Mouse (Mus musculus) stomach, embryonic 16.5 days (tissue): ENCODE data around the gene Rbm8a. TPM values are rescaled to one million over a fixed set of nuclear protein-coding genes. Genes with fewer than 3 reads are reported as not detected.

ENCODE experiments used
- ATAC-seq: fragments of 200-750 bp; cut with Nextera tagmentation; 2 replicates; pipeline ENCODE4 v1.8.0; 2017; ENCODE audit warnings: moderate number of reproducible peaks, moderate TSS enrichment; ENCODE audit not compliant: insufficient read depth, low FRiP score
- H3K27ac ChIP-seq: fragments of 300-500 bp; sonication (generic); 2 replicates; pipeline ENCODE4 v1.5.1; 2014; ENCODE audit warnings: low read length
- H3K27me3 ChIP-seq: fragments of 300-500 bp; sonication (generic); 2 replicates; pipeline ENCODE4 v1.6.1; 2014; ENCODE audit warnings: low read length, control low read depth, mixed read lengths; ENCODE audit not compliant: control insufficient read depth, insufficient read depth
- H3K36me3 ChIP-seq: fragments of 300-500 bp; sonication (generic); 2 replicates; pipeline ENCODE4 v1.6.1; 2014; ENCODE audit warnings: low read length; ENCODE audit not compliant: control insufficient read depth, insufficient read depth
- H3K4me1 ChIP-seq: fragments of 300-500 bp; sonication (generic); 2 replicates; pipeline ENCODE4 v1.6.1; 2014; ENCODE audit warnings: low read length, control low read depth, mixed read lengths; ENCODE audit not compliant: control insufficient read depth, insufficient read depth
- H3K4me2 ChIP-seq: fragments of 300-500 bp; sonication (generic); 2 replicates; pipeline ENCODE4 v1.6.1; 2014; ENCODE audit warnings: low read depth, low read length, mixed read lengths
- H3K4me3 ChIP-seq: fragments of 300-500 bp; sonication (generic); replicated peaks from 2 replicates; pipeline ENCODE4 v1.5.1; 2014; ENCODE audit warnings: mild to moderate bottlenecking, low read length
- H3K9ac ChIP-seq: fragments of 300-500 bp; sonication (generic); 2 replicates; pipeline ENCODE4 v1.6.1; 2014; ENCODE audit warnings: low read length
- H3K9me3 ChIP-seq: fragments of 300-500 bp; sonication (generic); replicated peaks from 2 replicates; pipeline ENCODE4 v1.6.1; 2016; ENCODE audit warnings: low read length, control low read depth; ENCODE audit not compliant: control insufficient read depth
- WGBS: fragments of 180-500 bp; shearing (Covaris S2); extraction: QIAGEN DNeasy Blood & Tissue Kit; methylation state at CpG from one replicate; pipeline ENCODE4 v1.1.7; 2014; 5-methylcytosine and 5-hydroxymethylcytosine counted together
- polyA plus RNA-seq: library from polyadenylated mRNA; unstranded; fragments of >200 nt; fragmentation: Nextera tagmentation; extraction: Ambion mirVana; gene quantifications from 2 replicates; pipeline ENCODE4 v1.2.1, GENCODE M21; 2015

Gene Rbm8a
- polyA plus RNA-seq, 1 experiment from 2014 or later: 104 TPM

GRCm38 (mm10) chr3:96634015-96634414, 4.3 kb downstream of the Rbm8a start:
- no peaks in the 10 kb centered on the region for H3K27me3 ChIP-seq
- peaks cover 20% of the 10 kb centered on the region for H3K4me1 ChIP-seq
- H3K27ac ChIP-seq: no peak overlapping the region
- no peak overlapping the region for H3K4me2 ChIP-seq
- no peaks in the 10 kb centered on the region for H3K9me3 ChIP-seq
- no peak overlapping the region for H3K4me3 ChIP-seq
- 72% methylated on average over 1 of the region's 1 CpGs for WGBS
- no peak overlapping the region for H3K9ac ChIP-seq
- peaks cover 6% of the 10 kb centered on the region; the same call in 1 of the 2 replicates for H3K36me3 ChIP-seq
- ATAC-seq: no peak

- peak within 1 kb of the TSS; percentile 87 for H3K4me3 ChIP-seq
- H3K27me3 ChIP-seq: no peaks in the 10 kb centered on the region
- peak within 1 kb of the TSS; percentile 84 for H3K27ac ChIP-seq
- peak within 1 kb of the TSS; percentile 96 for H3K9ac ChIP-seq
- H3K4me1 ChIP-seq: peaks cover 20% of the 10 kb centered on the region
- H3K9me3 ChIP-seq: no peaks in the 10 kb centered on the region
- ATAC-seq: peak; percentile 92
- 2% methylated on average over 60 of the region's 60 CpGs for WGBS
- peaks cover 6% of the 10 kb centered on the region; the same call in 1 of the 2 replicates for H3K36me3 ChIP-seq
- H3K4me2 ChIP-seq: peak within 1 kb of the TSS; percentile 53
Measured at GRCm38 (mm10) chr3:96634928-96635879, 5.5 kb downstream of the Rbm8a start, which contains the start of the genes Pex11b and Gm42957. Gene Pex11b (plus strand): TSS chr3:96635376. Gene Gm42957 (plus strand): TSS chr3:96635474.

GRCm38 (mm10) chr3:96635906-96636305, 6.2 kb downstream of the Rbm8a start:
- peak overlapping the region; percentile 87 for H3K4me3 ChIP-seq
- ATAC-seq: no peak
- peaks cover 6% of the 10 kb centered on the region; the same call in 1 of the 2 replicates for H3K36me3 ChIP-seq
- H3K4me2 ChIP-seq: peak overlapping the region; percentile 53
- WGBS: 9% methylated on average over 15 of the region's 15 CpGs
- peak overlapping the region; percentile 96 for H3K9ac ChIP-seq
- no peaks in the 10 kb centered on the region for H3K9me3 ChIP-seq
- peak overlapping the region; percentile 84 for H3K27ac ChIP-seq
- H3K4me1 ChIP-seq: peaks cover 16% of the 10 kb centered on the region; the same call in 1 of the 2 replicates
- no peaks in the 10 kb centered on the region for H3K27me3 ChIP-seq

GRCm38 (mm10) chr3:96636448-96636847, 6.7 kb downstream of the Rbm8a start:
- no peak for ATAC-seq

GRCm38 (mm10) chr3:96639219-96639618, 9.5 kb downstream of the Rbm8a start:
- no peaks in the 10 kb centered on the region for H3K9me3 ChIP-seq
- ATAC-seq: no peak
- peaks cover 3% of the 10 kb centered on the region; the same call in 1 of the 2 replicates for H3K36me3 ChIP-seq
- H3K9ac ChIP-seq: no peak overlapping the region
- peaks cover 16% of the 10 kb centered on the region; the same call in 1 of the 2 replicates for H3K4me1 ChIP-seq
- no peaks in the 10 kb centered on the region for H3K27me3 ChIP-seq
- H3K4me2 ChIP-seq: no peak overlapping the region
- H3K4me3 ChIP-seq: no peak overlapping the region
- WGBS: 87% methylated on average over 1 of the region's 1 CpGs
- no peak overlapping the region for H3K27ac ChIP-seq

More at GRCm38 (mm10) chr3:96636448-96636847, 6.7 kb downstream of the Rbm8a start:
- H3K36me3 ChIP-seq: peaks cover 6% of the 10 kb centered on the region; the same call in 1 of the 2 replicates
- peak overlapping the region; percentile 53 for H3K4me2 ChIP-seq
- peak overlapping the region; percentile 87 for H3K4me3 ChIP-seq
- H3K27ac ChIP-seq: no peak overlapping the region
- H3K4me1 ChIP-seq: peaks cover 16% of the 10 kb centered on the region; the same call in 1 of the 2 replicates
- no peaks in the 10 kb centered on the region for H3K9me3 ChIP-seq
- H3K27me3 ChIP-seq: no peaks in the 10 kb centered on the region
- H3K9ac ChIP-seq: peak overlapping the region; percentile 96
- WGBS: 65% methylated on average over 11 of the region's 11 CpGs

GRCm38 (mm10) chr3:96645018-96645649, 15.4 kb downstream of the Rbm8a start, which contains the start of gene Itga10:
Gene Itga10 (plus strand): TSS chr3:96645584.
- no peak within 1 kb of the TSS for H3K4me2 ChIP-seq
- no peaks in the 10 kb centered on the region for H3K4me1 ChIP-seq
- ATAC-seq: peak; percentile 74; the same call in 1 of the 2 replicates
- no peak within 1 kb of the TSS for H3K27ac ChIP-seq
- peaks cover 3% of the 10 kb centered on the region; the same call in 1 of the 2 replicates for H3K36me3 ChIP-seq
- H3K9me3 ChIP-seq: no peaks in the 10 kb centered on the region
- 58% methylated on average over 7 of the region's 7 CpGs for WGBS
- no peak within 1 kb of the TSS for H3K9ac ChIP-seq
- H3K27me3 ChIP-seq: no peaks in the 10 kb centered on the region
- H3K4me3 ChIP-seq: no peak within 1 kb of the TSS

- H3K9me3 ChIP-seq: no peaks in the 10 kb centered on the region
- H3K4me2 ChIP-seq: no peak overlapping the region
- WGBS: 80% methylated on average over 3 of the region's 3 CpGs
- H3K36me3 ChIP-seq: peaks cover 3% of the 10 kb centered on the region; the same call in 1 of the 2 replicates
- ATAC-seq: no peak
- H3K4me3 ChIP-seq: no peak overlapping the region
- no peaks in the 10 kb centered on the region for H3K4me1 ChIP-seq
- no peak overlapping the region for H3K9ac ChIP-seq
- no peak overlapping the region for H3K27ac ChIP-seq
- H3K27me3 ChIP-seq: no peaks in the 10 kb centered on the region
Measured at GRCm38 (mm10) chr3:96647365-96647764, 17.6 kb downstream of the Rbm8a start.

- no peak overlapping the region for H3K27ac ChIP-seq
- H3K9ac ChIP-seq: no peak overlapping the region
- H3K36me3 ChIP-seq: no peaks in the 10 kb centered on the region
- H3K4me1 ChIP-seq: peaks cover 7% of the 10 kb centered on the region
- no peaks in the 10 kb centered on the region for H3K9me3 ChIP-seq
- no peak overlapping the region for H3K4me2 ChIP-seq
- no peak overlapping the region for H3K4me3 ChIP-seq
- H3K27me3 ChIP-seq: no peaks in the 10 kb centered on the region
- ATAC-seq: no peak
- WGBS: 79% methylated on average over 2 of the region's 2 CpGs
Measured at GRCm38 (mm10) chr3:96660901-96661300, 31.2 kb downstream of the Rbm8a start.
